Mouse (Mus musculus) cerebellum, adult 2 months (tissue): Measurements from ENCODE around the gene Zfp1.

ENCODE experiments used
- CTCF ChIP-seq: fragments of 200-500 bp; IDR thresholded peaks from 2 replicates; pipeline ENCODE4 v1.5.1; 2011; ENCODE audit warnings: low read depth, mild to moderate bottlenecking, control low read depth, low read length, moderate library complexity, borderline replicate concordance; ENCODE audit not compliant: insufficient read depth
- POLR2A ChIP-seq: fragments of 200-500 bp; IDR thresholded peaks from 2 replicates; pipeline ENCODE4 v1.6.1; 2011; ENCODE audit warnings: low read length, control low read depth, borderline replicate concordance; ENCODE audit not compliant: insufficient read depth

- no peak for TF ChIP-seq CTCF
- no peak for TF ChIP-seq POLR2A
Measured at GRCm38 (mm10) chr8:111705222-111705621, 62.0 kb downstream of the Zfp1 start.
